Mouse (Mus musculus): ENCODE data around the gene Tdp2.

The Tdp2 gene

DNA sequence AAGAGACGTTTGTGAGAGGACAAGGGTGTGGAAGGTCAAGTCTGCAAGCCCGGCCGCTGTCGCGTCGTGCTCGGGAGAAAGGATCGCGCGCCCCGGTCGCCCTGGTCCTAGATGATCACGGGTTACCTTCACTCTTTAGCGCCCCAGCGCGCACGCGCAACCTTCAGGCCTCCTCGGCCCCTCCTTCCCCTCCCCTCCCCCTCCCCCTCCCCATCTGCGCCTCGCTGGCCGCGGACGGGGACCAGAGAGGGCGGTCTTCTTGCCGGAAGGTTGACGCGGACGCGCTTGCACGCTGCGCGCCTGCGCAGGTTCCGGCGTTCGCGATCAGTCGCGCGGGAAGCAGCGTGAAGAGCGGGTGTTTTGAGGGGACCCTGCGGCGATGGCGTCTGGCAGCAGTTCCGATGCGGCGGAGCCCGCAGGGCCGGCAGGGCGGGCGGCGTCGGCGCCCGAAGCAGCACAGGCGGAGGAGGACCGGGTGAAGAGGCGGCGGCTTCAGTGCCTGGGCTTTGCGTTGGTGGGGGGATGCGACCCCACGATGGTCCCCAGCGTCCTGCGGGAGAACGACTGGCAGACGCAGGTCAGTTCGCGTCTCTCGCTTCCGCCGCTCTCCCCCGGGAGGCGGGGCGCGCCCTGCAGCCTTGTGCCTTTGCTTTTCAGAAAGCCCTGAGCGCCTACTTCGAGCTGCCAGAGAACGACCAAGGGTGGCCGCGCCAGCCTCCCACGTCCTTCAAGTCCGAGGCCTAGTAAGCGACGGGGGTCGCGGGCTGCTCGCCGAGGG, at the start of gene Tdp2, which contains the start of gene Acot13:
TSS of gene Tdp2 (plus strand) at position 327 of the 778 bp plus-strand sequence.
TSS of gene Acot13 (minus strand) at position 188 of the 778 bp plus-strand sequence.
- no peak for DNase-seq (ENCODE audit: extremely low read depth, low read depth, low spot score)

DNA sequence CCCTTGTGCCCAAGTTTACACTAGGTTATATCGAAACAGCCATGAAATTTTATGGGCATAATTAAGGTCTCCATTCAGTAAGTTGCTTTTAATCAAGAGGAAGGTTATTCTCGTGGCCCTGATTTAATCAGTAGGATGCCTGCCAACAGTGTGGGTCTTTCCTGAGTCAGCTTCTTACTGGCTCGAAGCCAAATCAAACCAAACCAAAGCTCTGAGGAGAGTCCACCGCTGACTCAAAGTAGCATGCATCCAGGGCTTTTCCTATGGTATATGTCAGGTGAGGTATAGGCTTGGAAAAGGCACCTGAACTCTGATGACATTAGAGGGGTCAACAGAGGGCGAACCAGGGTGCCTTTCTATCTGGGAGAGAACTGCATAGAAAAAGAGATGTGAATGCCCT, 49.6 kb upstream of the Tdp2 start:
- DNase-seq (ENCODE audit: extremely low read depth, low read depth, low spot score): no peak

DNA sequence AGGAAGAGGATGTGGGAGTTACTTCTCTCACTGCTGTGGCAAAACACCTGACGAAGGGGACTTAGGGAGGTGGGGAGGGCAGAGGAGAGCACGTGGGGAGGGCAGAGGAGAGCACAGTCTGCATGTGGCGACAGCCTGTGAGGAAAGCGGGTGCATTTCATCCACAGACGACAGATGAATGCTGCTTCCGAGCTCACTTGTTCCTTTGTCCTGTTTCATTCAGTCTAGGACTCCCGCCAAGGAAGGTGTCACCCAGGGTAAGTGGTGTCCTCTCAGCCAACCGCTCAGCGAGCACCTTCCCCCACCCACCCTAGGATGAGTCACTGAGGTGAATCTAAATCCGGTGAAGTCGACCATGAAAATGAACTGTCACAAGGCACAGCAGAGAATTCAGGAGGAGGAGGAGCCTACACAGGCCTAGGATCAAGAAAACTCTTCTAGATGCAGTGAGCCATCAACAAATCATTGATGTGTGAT, 45.4 kb upstream of the Tdp2 start:
- no peak for DNase-seq (ENCODE audit: extremely low read depth, low read depth, low spot score)

DNA sequence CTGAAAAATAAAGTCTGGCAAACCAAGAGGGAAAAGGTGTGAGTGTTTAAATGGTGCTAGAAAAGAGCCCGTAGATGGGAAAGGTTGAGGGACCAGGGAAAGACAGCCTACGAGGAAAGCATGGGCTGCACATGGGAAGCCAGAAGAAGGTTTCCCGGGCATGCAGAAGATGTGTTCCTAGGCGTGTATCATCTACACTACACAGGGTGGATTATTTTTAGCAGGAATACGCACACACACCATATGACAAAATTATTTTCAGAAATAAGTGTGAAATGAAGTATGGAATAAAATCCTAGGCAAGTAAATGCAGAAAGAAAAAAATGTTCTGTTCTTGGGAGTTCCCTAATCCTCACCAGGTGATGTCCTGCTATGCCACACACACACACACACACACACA, 44.0 kb upstream of the Tdp2 start:
- DNase-seq (ENCODE audit: extremely low read depth, low read depth, low spot score): no peak

DNA sequence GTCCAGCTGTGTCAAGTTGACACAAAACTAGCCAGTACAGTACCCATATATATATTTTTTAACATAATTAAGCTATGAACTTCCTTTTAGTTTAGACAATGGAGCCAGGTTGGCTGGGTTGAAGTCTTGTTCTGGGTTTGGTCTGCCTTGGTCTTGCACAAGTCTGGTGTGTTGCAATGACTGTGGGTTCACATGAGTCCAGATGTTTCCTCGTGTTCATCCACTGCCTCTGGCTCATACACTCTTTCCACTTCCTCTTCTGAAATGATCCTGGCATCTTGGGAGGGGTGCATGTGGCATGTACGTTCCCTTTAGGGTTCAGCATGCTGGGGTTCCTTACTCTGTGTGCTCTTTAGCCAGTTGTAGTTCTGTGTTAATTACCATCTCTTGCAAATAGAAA, 40.1 kb upstream of the Tdp2 start:
- DNase-seq (ENCODE audit: extremely low read depth, low read depth, low spot score): no peak

DNA sequence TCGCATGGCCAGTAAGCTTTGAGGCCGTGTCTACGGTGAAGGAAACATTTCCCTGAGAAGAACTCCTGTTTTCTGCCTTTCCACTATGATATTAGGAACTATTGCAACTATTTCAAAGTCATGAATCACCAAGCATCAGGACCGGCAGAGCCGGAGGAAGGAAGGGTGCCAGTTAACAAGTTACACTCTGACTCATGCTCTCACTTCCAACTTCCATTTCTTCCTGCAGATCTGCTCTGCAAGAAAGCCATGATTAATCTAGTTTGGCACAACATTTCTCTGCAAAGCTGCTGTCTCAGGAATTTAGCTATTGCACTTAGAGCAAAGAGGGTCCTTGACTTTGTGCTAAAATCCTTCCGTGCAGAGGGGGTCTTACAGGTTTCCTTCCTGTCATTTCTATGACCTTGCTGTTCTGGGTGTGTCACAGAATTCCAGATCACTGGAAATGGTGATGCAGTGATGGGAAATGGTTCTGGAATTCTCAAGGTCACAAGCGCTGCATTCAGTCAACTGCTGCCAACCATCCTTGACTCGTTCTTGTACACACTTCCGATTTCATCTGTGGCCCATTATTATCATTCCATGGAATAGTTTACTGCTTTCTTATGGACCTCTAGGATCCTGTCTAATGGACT, 39.0 kb upstream of the Tdp2 start:
- DNase-seq (ENCODE audit: extremely low read depth, low read depth, low spot score): no peak

DNA sequence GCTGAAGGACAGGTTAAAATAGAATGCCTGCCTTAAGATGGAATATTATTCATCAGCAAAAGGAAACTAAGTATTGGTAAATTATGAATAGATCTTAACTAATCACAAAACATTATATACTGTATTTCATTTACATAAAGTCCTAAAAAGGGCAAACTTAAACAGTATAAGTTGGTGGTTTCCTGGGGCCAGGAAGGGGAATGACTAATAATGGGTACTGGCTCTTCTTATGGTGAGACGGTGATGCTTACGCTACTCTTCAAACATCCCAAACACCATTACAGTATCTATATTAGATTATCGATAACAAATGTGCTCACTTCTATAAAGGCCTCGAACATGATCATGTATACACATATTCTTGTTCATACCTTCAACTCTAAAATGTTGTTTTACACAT, 32.8 kb upstream of the Tdp2 start:
- no peak for DNase-seq (ENCODE audit: extremely low read depth, low read depth, low spot score)

DNA sequence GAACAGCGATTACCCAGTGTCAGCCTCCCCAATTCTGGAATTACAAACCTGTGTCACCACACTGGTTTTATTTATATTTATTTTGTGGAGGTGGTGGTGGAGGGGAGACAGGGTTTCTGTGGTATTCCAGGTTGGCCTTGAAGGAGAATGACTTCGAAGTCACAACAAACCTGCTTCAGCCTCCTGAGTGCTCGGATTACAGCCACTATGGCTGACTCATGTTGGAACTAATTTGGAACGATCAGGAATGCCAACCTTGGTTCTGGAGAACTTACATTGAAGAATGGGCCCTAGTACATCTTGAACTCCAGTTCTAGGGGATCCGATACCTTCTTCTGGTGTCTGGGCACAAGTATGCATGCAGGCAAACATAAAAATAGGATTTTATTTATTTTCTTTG, 32.1 kb upstream of the Tdp2 start:
- DNase-seq (ENCODE audit: extremely low read depth, low read depth, low spot score): no peak

DNA sequence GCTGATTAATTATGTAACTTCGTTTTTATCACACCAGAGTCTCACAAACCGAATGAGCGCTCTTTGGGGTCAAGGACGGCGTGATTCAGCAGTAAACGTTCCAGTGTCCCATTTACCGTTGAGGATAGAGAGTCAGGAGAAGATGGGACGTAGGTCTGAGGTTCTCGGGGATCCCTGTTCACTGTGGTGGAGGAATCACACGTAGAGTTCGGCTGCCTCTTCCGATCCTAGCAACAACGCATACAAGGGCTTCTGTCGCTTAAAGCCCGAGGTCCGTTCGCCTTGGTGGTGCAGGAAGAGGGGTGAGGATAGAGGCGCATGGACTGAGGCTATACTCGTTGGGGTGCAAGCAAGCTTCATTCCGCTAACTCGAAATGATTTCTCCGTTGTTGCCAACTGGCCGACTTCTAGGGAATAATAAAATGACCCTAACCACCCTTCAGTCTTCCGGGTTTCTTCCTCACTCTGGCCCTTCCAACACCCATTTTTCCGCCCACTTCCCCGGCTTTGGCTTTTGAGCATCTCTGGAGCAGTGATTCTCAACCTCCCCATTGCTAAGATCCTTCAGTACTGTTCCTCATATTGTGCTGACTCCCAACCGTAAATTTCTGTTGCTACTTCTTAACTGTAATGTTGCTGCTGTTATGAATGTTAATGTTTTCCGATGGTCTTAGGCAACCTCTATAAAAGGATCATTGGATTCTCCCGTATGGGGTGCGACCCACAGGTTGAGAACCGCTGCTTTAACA, 31.4 kb upstream of the Tdp2 start:
- no peak for DNase-seq (ENCODE audit: extremely low read depth, low read depth, low spot score)

DNA sequence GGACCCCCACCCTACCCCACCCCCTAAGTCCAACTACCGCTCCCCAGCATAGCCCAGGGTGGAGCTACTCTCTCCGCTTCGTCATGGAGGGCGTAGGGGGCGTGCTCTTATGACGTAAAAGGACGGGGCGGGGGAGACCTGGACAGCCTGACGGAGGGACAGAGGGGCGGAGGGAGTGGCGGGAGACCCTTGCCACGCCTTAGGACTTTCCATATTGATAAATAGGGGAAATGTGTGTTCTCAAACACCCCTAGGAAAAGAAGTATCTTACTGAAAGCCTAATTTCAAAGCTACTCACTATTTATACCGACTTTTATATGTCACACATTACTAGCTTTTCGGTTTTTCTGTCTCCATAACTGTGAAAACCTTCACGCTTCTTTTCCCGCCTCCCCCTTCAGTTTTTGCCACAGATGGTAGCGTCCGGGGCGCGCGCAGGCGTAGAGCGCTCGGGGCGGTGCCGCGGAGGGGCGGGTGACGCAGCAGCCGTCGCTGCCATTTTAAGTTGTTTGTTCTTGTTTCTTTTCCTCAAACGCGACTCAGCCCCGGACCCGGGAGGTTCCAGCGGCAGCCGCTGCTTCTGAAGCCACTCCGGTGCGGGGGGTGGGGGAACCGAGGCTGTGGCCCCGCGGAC, 30.7 kb upstream of the Tdp2 start:
- DNase-seq (ENCODE audit: extremely low read depth, low read depth, low spot score): no peak

DNA sequence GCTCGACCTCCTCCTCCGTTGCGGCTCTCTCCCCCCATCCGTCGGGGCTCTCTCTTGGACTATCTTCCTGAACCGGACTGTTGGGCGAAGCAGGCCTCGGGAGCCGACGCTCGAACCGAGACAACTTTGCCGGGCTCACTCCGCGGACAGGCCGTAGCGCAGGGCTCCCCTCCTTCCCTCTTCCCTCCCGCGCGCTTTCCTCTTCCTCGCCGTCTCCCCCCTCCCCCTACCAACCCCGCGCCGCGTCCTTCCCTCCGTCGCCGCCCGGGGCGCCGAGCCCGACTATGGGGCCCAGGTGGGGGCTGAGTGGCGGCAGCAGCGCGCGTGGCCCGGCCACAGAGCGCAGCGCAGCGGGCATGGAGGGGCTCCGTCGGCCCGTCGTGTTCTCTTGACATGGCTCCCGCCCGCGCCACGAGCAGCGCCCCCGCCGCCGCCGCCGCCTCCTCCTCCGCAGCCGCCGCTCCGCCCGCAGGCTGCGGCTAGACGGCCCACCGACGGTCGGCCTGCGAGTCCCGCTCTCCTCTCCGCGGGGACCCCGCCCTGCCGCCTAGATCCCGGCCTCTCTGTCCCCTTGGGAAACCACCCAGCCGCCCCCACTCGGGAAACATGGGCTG, 30.1 kb upstream of the Tdp2 start, which contains the start of gene BC005537:
TSS of gene BC005537 (plus strand) at position 350 of the 614 bp plus-strand sequence.
- DNase-seq (ENCODE audit: extremely low read depth, low read depth, low spot score): no peak

DNA sequence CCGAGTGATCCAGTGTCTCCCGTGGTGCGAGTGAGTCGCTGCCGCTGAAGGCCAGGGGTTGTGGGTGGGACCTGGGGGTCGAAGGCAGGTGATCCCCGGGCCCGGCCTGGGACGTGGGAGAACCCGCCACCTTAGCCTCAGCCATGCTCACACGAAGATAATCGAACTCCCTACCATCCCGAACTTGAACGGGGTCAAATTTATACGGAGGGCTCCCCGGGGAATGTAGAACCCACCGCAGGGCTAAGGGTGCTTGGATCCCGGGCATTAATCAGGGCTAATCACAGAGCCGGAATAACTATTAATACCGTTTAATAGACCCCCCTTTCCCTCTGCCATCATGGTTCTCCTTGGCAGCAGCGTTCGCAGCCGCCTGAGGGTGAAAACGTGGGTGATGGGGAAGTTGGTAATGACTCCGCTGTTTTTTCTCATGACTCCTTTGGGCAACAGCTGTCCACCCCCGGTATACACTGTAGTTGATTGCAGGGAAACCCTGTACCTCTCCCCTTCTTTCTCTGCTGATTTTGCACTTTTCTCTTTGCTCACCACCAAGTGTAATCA, 29.3 kb upstream of the Tdp2 start:
- no peak for DNase-seq (ENCODE audit: extremely low read depth, low read depth, low spot score)

DNA sequence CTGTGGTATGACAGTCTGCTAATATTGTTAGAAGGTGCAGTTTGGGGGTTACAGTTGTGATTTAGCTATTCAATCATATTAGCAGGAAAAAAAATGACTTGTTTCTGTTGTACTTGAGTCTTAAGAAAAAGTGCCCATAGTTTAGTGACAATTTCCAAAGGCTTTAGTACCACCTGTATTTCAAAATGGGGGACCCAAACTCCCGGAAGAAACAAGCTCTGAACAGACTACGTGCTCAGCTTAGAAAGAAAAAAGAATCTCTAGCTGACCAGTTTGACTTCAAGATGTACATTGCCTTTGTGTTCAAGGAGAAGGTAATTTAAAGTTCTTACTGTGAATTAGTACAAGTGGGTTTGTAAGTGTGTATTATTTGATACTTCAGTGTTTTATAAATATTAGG, 28.3 kb upstream of the Tdp2 start:
- no peak for DNase-seq (ENCODE audit: extremely low read depth, low read depth, low spot score)

DNA sequence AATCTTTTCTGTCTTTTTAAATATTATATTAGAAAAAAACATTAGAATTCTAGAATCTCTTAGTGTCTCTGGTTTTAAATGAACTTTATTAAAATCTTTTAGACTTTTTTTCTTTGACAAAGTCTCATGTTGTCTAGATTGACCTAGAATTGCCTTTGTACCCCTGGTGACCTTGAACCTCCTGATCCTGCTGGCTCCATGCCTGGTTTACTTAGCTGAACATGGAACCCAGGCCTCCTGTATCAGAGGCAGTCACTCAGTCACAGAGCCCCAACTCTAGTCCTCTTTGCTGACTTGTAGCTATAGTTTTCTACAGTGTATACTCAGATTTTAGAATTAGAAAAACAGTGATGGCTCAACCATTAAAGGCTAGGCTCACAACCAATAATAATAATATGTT, 25.4 kb upstream of the Tdp2 start:
- DNase-seq (ENCODE audit: extremely low read depth, low read depth, low spot score): no peak

DNA sequence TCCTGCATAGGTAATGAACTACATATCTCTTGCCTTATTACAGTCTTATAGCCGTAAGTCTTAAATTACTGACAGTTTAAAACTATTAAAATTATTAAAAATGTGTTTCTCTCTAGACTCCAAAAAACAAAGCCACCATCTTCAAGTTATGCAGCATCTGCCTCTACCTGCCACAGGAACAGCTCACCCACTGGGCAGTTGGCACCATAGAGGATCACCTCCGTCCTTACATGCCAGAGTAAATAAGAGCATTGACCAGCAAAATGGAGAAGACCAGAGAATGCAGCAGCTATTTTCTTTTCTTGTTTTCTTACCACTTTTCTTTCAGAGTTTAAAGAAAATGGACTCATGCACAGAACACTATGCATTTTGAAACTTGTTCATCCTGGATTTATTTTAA, 19.0 kb upstream of the Tdp2 start:
- no peak for DNase-seq (ENCODE audit: extremely low read depth, low read depth, low spot score)

DNA sequence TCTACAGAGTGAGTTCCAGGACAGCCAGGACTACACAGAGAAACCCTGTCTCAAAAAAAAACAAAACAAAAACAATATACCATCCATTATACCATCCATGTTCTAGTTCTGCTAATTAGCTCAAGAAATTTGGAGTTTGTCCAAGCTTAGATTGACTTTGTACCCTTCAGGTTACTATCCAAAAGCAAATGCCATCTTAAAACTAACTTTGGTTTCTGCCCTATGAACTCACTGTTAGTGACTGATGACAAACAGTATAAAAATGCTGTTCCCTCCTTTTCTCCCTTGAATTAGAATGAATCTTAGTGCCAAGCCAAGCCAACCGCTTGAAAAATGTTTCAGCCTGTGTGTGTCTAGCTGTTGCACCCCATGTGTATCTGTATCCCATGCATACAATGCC, 16.9 kb upstream of the Tdp2 start:
- DNase-seq (ENCODE audit: extremely low read depth, low read depth, low spot score): no peak

DNA sequence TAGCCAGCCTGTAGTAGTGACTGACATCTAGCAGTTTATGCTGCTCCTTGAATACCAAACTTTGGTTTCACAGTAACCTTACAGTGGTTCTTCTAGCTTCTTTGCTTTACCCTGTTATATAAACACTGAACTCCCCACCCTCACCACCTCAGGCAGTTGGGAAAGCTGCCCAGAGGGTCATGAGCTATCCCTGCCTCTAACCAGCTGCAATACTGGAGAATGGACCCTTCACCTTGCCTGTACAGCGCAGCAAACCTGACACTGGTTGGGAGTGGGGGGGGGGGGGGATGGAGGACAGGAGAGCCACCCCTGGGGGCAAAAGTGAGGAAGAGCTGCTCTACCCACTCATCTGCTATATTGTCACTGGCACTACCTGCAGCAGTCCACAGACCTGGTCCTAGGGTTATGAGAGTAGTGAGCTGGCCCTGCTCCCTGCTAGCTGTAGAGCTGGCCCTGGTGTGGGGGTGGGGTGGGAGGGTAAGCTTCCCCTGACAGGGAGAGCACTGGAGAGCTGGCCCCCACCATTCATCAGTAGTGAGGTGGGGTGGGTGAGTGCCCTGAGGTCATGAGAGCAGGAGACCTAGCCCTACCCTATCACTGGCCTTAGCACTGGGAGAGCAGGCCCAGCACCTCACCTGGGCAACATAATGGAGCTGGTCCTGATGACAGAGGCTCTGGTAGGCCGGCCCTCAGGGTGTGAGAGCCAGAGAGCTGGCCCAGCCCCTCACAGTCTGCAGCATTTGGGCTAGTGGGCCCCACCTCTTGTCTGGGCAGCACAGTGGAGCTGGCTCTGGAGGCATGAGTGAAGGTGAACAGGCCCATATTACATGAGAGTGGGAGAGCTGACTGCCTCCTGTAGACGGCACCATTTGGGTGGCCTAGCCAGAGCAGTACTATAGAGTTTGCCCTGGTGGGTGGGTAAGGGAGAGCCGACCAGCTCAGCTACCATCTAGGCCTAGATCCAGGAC, 15.1 kb upstream of the Tdp2 start:
- no peak for DNase-seq (ENCODE audit: extremely low read depth, low read depth, low spot score)

DNA sequence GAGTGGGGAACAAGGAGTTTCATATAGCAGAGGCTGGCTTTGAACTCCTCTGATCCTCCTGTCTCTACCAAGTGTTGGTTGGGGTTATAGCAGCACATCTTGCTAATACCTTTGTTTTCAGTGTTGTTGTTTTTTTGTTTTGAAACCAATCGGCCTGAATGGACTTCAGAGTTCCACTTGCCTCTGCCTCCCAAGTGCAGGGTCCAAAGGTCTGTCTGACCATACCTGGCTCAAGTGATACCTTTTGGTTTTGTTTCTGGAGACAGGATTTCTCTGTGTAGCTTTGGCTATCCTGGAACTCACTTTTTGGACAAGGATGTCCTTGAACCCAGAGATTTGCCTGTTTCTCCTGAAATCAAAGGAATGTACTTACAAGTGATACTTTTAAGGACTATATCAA, 11.5 kb upstream of the Tdp2 start:
- no peak for DNase-seq (ENCODE audit: extremely low read depth, low read depth, low spot score)

DNA sequence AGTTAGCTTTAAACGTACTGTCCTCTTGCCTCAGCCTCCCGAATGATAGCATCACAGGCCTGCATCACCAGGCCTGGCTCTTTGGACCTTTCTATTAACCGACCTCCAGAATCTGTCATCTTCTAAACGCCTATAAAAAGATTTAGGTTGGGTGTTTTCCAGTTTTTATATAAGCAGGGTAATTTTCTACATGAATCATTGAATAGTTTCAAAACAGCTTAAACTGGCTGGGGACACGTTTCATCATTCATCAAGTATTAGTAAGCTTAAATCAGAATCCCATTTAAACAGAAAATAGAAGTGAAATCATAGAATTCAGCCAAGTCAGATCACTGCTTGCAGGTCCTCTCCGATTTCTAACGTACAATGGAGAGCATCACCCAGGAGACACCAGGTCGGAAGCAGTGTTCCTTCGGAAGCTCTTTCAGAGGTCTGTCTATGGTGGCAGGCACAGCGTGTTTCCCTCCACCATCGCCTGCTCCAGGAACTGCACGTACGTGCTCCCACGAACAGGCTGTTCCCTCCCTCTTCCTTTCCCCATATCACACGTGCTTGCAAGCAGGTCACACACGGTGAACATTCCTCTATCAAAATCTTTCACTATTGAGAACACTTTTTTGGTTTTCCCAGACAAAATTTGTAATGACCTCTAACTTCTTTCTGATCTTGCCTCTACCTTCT, 8.7 kb upstream of the Tdp2 start:
- no peak for DNase-seq (ENCODE audit: extremely low read depth, low read depth, low spot score)
